Mouse (Mus musculus) fibroblast of lung, adult 2 months (primary cell): Measurements from ENCODE around the gene Tra2b.
"Not testable (repeated sequence)": the region's sequence is repeated elsewhere in the genome, so short reads cannot be mapped to it uniquely, and the experiment has no call there.

Source experiments
- DNase-seq: peaks from one replicate; pipeline ENCODE4 v3.0.0-alpha.2; 2011; ENCODE audit warnings: low read depth

The Tra2b gene

DNA sequence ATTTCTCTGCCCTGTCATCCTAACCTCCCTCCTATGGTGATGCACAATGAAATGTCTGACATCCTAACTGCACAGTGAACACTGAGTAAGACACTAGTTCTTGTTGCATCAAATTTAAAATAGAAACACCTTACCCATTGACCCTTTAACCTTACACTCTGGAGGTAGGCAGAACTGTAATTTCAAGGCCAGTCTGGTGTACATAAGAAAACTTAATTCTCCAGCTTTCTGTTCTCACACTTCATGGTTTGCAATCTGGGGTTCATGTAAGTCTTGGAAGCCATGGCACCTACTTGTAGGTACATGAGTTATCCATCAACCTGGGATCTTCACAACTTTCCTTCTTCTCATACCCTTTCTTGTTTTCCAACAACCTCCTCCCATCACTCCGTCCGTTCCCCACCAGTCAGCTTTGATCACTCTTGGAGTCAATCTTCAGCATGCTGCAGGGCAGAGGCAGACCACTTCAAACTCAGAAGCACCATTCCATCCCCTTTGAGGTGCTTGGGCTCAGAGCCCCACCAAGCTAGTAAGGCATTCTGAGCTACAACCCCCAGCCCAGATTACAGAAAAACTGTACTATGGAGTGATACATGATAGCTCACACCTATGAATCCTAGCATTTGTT, 23.5 kb downstream of the Tra2b start:
- DNase-seq: no peak

DNA sequence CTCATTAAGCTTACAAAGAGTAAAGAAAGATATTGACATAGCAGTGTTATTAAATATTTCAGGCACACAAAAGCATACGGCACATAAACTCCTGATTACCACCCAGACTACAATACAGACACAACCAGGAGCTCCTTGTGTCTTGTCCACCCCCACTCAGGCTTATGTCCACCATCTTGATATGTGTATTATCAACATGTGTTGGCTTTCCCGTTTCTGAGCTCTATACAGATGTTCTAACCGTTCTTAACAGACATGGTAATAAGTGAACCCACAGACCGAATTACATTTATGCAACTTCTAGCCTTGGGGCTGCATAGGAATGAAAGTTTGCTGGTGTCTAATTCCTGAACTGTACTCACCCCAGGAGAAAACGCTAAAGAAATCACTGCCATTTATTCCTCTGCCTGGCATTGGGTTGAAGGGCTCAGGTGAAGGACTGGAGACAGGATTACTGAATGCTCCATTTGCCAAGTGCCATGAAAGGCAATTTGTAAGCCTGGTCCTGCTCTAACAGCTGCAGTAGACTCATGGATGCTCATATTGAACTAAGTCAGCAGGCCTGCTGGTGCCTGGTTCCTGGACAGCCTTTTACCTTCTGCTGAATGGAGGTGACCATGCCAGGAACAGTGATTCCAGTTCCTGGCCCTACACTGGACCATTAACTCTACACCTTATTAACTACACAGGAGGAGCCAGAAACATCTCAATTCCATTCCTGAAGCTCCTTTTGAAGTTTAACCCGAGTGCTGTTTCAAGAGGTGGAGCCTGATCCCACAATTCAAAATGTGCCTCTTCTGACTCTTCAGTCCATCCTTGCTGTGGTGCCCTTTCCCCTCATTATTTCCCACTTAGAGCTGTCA, 24.2 kb downstream of the Tra2b start:
- no peak for DNase-seq

- no peak for DNase-seq
Observed at GRCm38 (mm10) chr16:22240856-22241255, 24.9 kb downstream of the Tra2b start.

DNA sequence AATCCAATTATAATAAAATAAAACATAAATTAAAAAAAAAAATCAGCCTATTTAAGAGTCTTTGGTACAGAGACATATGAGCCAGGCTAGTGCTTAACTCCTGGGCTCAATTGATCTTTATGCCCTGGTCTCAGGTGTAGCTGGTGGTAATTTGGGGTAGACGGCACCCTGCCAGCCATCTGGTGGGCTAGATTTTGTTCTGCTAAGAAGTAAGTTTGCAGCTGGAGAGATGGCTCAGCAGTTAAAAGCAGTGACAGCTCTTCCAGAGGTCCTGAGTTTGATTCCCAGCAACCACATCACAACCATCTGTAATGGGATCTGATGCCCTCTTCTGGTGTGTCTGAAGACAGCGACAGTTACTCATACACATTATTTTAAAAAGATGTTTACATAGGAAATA, 25.8 kb downstream of the Tra2b start:
- DNase-seq: no peak

DNA sequence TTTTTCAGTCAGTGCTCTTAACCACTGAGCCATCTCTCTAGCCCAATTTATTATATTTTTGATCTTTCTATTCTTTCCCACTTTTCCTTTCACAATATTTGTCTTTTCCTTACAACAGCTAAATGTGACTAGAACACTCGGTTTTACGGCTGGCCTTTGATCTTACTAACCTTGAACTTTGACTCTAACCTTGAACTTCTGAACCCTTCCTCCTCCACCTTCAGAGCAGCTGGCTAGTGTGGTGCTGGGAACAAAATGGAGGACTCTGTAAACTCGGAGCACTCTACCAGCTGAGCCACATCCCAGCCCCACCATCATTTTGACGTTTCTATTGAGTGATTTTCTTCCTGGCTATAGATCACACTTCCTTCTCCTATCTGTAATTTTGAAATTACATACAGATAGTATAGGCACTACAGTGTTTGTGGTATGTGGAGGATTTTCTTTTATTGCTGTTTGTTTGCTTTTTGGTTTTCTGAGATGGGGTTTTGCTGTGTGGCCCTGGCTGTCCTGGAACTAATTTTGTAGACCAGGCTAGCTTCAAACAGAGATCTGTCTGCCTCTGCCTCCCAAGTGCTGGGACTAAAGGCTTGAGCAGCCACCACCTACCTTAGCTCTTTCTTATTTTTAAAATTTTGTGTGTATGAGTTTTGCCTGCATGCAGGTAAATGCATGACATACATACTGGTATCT, 26.7 kb downstream of the Tra2b start:
- DNase-seq: no peak

GRCm38 (mm10) chr16:22238402-22238801, 27.4 kb downstream of the Tra2b start:
- DNase-seq: not testable (repeated sequence)

GRCm38 (mm10) chr16:22236814-22237213, 29.0 kb downstream of the Tra2b start:
- no peak for DNase-seq

GRCm38 (mm10) chr16:22234535-22234934, 31.3 kb downstream of the Tra2b start:
- no peak for DNase-seq

DNA sequence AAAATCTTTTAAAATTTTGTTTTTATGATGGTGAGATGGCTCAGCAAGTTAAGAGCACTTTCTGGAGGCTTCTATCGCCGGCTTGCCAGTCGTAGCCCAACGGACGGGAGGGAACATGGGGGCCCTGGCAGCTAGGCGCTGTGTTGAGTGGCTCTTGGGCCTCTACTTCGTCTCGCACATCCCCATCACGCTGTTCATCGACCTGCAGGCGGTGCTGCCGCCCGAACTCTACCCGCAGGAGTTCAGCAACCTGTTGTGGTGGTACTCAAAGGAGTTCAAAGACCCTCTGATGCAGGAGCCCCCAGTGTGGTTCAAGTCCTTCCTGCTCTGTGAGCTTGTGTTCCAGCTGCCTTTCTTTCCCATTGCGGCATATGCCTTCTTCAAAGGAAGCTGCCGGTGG, 35.5 kb downstream of the Tra2b start:
- DNase-seq: not testable (repeated sequence)

- DNase-seq: no peak
Observed at GRCm38 (mm10) chr16:22203501-22203900, 62.3 kb downstream of the Tra2b start.

- no peak for DNase-seq
Observed at GRCm38 (mm10) chr16:22201858-22202257, 63.9 kb downstream of the Tra2b start.

GRCm38 (mm10) chr16:22200476-22200875, 65.3 kb downstream of the Tra2b start:
- no peak for DNase-seq
